Mouse (Mus musculus) lung, adult 2 months (tissue): ENCODE data around the gene Etfa.

ENCODE experiments used
- CTCF ChIP-seq: fragments of 200-500 bp; IDR thresholded peaks from 2 replicates; pipeline ENCODE4 v1.5.1; 2011; ENCODE audit warnings: mild to moderate bottlenecking, low read length, control low read depth; ENCODE audit not compliant: insufficient read depth
- POLR2A ChIP-seq: fragments of 200-500 bp; IDR thresholded peaks from 2 replicates; pipeline ENCODE4 v1.6.1; 2011; ENCODE audit warnings: low read depth, mild to moderate bottlenecking, control low read depth, low read length, borderline replicate concordance; ENCODE audit errors: extremely low read depth

DNA sequence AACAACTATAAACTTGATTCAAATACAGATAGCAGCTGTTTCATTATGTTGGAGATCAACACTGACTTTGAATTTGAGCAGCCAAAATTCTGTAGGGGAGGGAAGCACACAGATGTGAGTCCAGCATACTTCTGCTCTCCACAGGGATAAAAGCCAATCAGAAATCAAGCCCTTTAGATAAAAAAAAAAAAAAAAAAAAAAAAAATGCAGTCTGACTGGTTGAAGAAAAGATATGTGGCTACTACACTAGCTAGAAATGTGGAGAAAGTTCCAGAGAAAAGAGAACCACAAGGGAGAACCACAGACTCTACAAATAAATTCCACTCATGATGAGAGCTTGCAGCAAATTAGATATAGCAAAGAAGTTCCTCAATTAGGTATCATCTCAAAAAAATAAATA is 33.3 kb downstream of the Etfa start:
- no peak for TF ChIP-seq CTCF
- TF ChIP-seq POLR2A, result no peak
